Mouse (Mus musculus): ENCODE data around the gene Schip1. TPM values are rescaled to one million over a fixed set of nuclear protein-coding genes. Genes with fewer than 3 reads are reported as not detected.

The Schip1 gene
- polyA plus RNA-seq, 1 experiment from 2014 or later, result 114 TPM

- H3K4me1 ChIP-seq, result peaks cover 12% of the 10 kb centered on the region
- H3K36me3 ChIP-seq, result no peaks in the 10 kb centered on the region
- H3K4me3 ChIP-seq, result no peak overlapping the region
- H3K9me3 ChIP-seq (replicated peaks), result no peaks in the 10 kb centered on the region
- no peak for ATAC-seq (ENCODE audit: low FRiP score)
- no peak overlapping the region for H3K4me2 ChIP-seq (replicated peaks)
- 0 out of 2 replicates have a peak overlapping the region, but pooled peaks have one; percentile 30 for H3K27ac ChIP-seq
- no peak overlapping the region for H3K9ac ChIP-seq
- H3K27me3 ChIP-seq, result no peaks in the 10 kb centered on the region
- 78% methylated on average over 19 of the region's 19 CpGs for WGBS
These were observed 544.4 kb downstream of the Schip1 start for GRCm38 (mm10) chr3:68608848-68609497.

GRCm38 (mm10) chr3:68610011-68610410, 545.4 kb downstream of the Schip1 start:
- Histone ChIP-seq H3K4me1 (peaks cover 12% of the 10 kb centered on the region), H3K9me3 (replicated peaks) (no peaks in the 10 kb centered on the region), H3K4me2 (replicated peaks) (no peak overlapping the region), H3K4me3 (no peak overlapping the region), H3K9ac (no peak overlapping the region), H3K27ac (no peak overlapping the region), H3K27me3 (no peaks in the 10 kb centered on the region), H3K36me3 (no peaks in the 10 kb centered on the region)
- 72% methylated on average over 6 of the region's 6 CpGs for WGBS
- no peak for ATAC-seq (ENCODE audit: low FRiP score)

- 86% methylated on average over 11 of the region's 11 CpGs for WGBS
These were observed 546.1 kb downstream of the Schip1 start for GRCm38 (mm10) chr3:68610598-68611261.

GRCm38 (mm10) chr3:68615042-68615810, 550.6 kb downstream of the Schip1 start:
- no peak for ATAC-seq (ENCODE audit: low FRiP score)
- no peak overlapping the region for H3K9ac ChIP-seq
- no peak overlapping the region for H3K27ac ChIP-seq
- H3K36me3 ChIP-seq, result no peaks in the 10 kb centered on the region; the same call in none of the 2 replicates
- no peak overlapping the region for H3K4me3 ChIP-seq
- no peak overlapping the region for H3K4me2 ChIP-seq (replicated peaks)
- 74% methylated on average over 10 of the region's 10 CpGs for WGBS
- no peaks in the 10 kb centered on the region for H3K27me3 ChIP-seq
- peaks cover 4% of the 10 kb centered on the region; the same call in 1 of the 2 replicates for H3K4me1 ChIP-seq
- no peaks in the 10 kb centered on the region for H3K9me3 ChIP-seq (replicated peaks)

More at GRCm38 (mm10) chr3:68610598-68611261, 546.1 kb downstream of the Schip1 start:
- H3K9ac ChIP-seq, result no peak overlapping the region
- H3K4me2 ChIP-seq (replicated peaks), result no peak overlapping the region
- no peaks in the 10 kb centered on the region for H3K27me3 ChIP-seq
- no peak overlapping the region for H3K4me3 ChIP-seq
- H3K27ac ChIP-seq, result no peak overlapping the region
- no peaks in the 10 kb centered on the region for H3K36me3 ChIP-seq
- no peak for ATAC-seq (ENCODE audit: low FRiP score)
- peaks cover 9% of the 10 kb centered on the region for H3K4me1 ChIP-seq
- no peaks in the 10 kb centered on the region for H3K9me3 ChIP-seq (replicated peaks)

- Histone ChIP-seq H3K36me3 (peaks cover 8% of the 10 kb centered on the region), H3K4me3 (no peak overlapping the region), H3K4me1 (peaks cover 4% of the 10 kb centered on the region; the same call in 1 of the 2 replicates), H3K9ac (no peak overlapping the region), H3K9me3 (replicated peaks) (no peaks in the 10 kb centered on the region), H3K27ac (no peak overlapping the region), H3K27me3 (no peaks in the 10 kb centered on the region), H3K4me2 (replicated peaks) (no peak overlapping the region)
- no peak for ATAC-seq (ENCODE audit: low FRiP score)
- WGBS, result 89% methylated on average over 12 of the region's 12 CpGs
These were observed 551.8 kb downstream of the Schip1 start for GRCm38 (mm10) chr3:68616363-68616762.

GRCm38 (mm10) chr3:68617708-68618107, 553.1 kb downstream of the Schip1 start:
- Histone ChIP-seq H3K4me1 (peaks cover 4% of the 10 kb centered on the region; the same call in 1 of the 2 replicates), H3K4me2 (replicated peaks) (no peak overlapping the region), H3K27me3 (no peaks in the 10 kb centered on the region), H3K9me3 (replicated peaks) (no peaks in the 10 kb centered on the region), H3K9ac (no peak overlapping the region), H3K27ac (no peak overlapping the region), H3K4me3 (no peak overlapping the region), H3K36me3 (peaks cover 19% of the 10 kb centered on the region)
- WGBS, result 92% methylated on average over 10 of the region's 10 CpGs
- no peak for ATAC-seq (ENCODE audit: low FRiP score)

- Histone ChIP-seq H3K9ac (no peak overlapping the region), H3K4me2 (replicated peaks) (no peak overlapping the region), H3K9me3 (replicated peaks) (no peaks in the 10 kb centered on the region), H3K27ac (no peak overlapping the region), H3K27me3 (no peaks in the 10 kb centered on the region), H3K4me1 (peaks cover 1% of the 10 kb centered on the region; the same call in 1 of the 2 replicates), H3K36me3 (peaks cover 29% of the 10 kb centered on the region), H3K4me3 (no peak overlapping the region)
- 79% methylated on average over 5 of the region's 5 CpGs for WGBS
- no peak for ATAC-seq (ENCODE audit: low FRiP score)
These were observed 554.5 kb downstream of the Schip1 start for GRCm38 (mm10) chr3:68619097-68619496.

- H3K27me3 ChIP-seq, result no peaks in the 10 kb centered on the region
- WGBS, result 92% methylated on average over 3 of the region's 3 CpGs
- H3K4me1 ChIP-seq, result no peaks in the 10 kb centered on the region
- no peak for ATAC-seq (ENCODE audit: low FRiP score)
- no peak overlapping the region for H3K9ac ChIP-seq
- H3K4me3 ChIP-seq, result no peak overlapping the region
- H3K9me3 ChIP-seq (replicated peaks), result no peaks in the 10 kb centered on the region
- H3K4me2 ChIP-seq (replicated peaks), result no peak overlapping the region
- H3K27ac ChIP-seq, result no peak overlapping the region
- peaks cover 42% of the 10 kb centered on the region for H3K36me3 ChIP-seq
These were observed 557.4 kb downstream of the Schip1 start for GRCm38 (mm10) chr3:68621971-68622370.

GRCm38 (mm10) chr3:68623036-68623435, 558.4 kb downstream of the Schip1 start:
- H3K27me3 ChIP-seq, result no peaks in the 10 kb centered on the region
- no peak overlapping the region for H3K4me2 ChIP-seq (replicated peaks)
- WGBS, result 90% methylated on average over 5 of the region's 5 CpGs
- no peaks in the 10 kb centered on the region for H3K4me1 ChIP-seq
- ATAC-seq (ENCODE audit: low FRiP score), result no peak
- no peaks in the 10 kb centered on the region for H3K9me3 ChIP-seq (replicated peaks)
- no peak overlapping the region for H3K9ac ChIP-seq
- no peak overlapping the region for H3K4me3 ChIP-seq
- no peak overlapping the region for H3K27ac ChIP-seq
- H3K36me3 ChIP-seq, result peaks cover 52% of the 10 kb centered on the region

GRCm38 (mm10) chr3:68624471-68624870, 559.9 kb downstream of the Schip1 start:
- Histone ChIP-seq H3K9ac (no peak overlapping the region), H3K27me3 (no peaks in the 10 kb centered on the region), H3K36me3 (peaks cover 52% of the 10 kb centered on the region), H3K4me2 (replicated peaks) (no peak overlapping the region), H3K4me3 (no peak overlapping the region), H3K27ac (no peak overlapping the region), H3K9me3 (replicated peaks) (no peaks in the 10 kb centered on the region), H3K4me1 (no peaks in the 10 kb centered on the region)
- WGBS, result 90% methylated on average over 6 of the region's 6 CpGs
- ATAC-seq (ENCODE audit: low FRiP score), result no peak

- H3K4me2 ChIP-seq (replicated peaks), result no peak overlapping the region
- H3K36me3 ChIP-seq, result peaks cover 22% of the 10 kb centered on the region
- ATAC-seq (ENCODE audit: low FRiP score), result no peak
- 88% methylated on average over 4 of the region's 4 CpGs for WGBS
- no peaks in the 10 kb centered on the region for H3K9me3 ChIP-seq (replicated peaks)
- H3K27ac ChIP-seq, result no peak overlapping the region
- H3K27me3 ChIP-seq, result no peaks in the 10 kb centered on the region
- no peaks in the 10 kb centered on the region for H3K4me1 ChIP-seq
- no peak overlapping the region for H3K9ac ChIP-seq
- no peak overlapping the region for H3K4me3 ChIP-seq
These were observed 565.7 kb downstream of the Schip1 start for GRCm38 (mm10) chr3:68630261-68630660.

- H3K4me3 ChIP-seq, result no peak overlapping the region
- H3K9ac ChIP-seq, result no peak overlapping the region
- ATAC-seq (ENCODE audit: low FRiP score), result no peak
- no peak overlapping the region for H3K27ac ChIP-seq
- no peak overlapping the region for H3K4me2 ChIP-seq (replicated peaks)
- no peaks in the 10 kb centered on the region for H3K27me3 ChIP-seq
- peaks cover 17% of the 10 kb centered on the region; the same call in 1 of the 2 replicates for H3K36me3 ChIP-seq
- H3K9me3 ChIP-seq (replicated peaks), result no peaks in the 10 kb centered on the region
- no peaks in the 10 kb centered on the region for H3K4me1 ChIP-seq
- 75% methylated on average over 3 of the region's 3 CpGs for WGBS
These were observed 566.2 kb downstream of the Schip1 start for GRCm38 (mm10) chr3:68630821-68631220.
